Mouse (Mus musculus): ENCODE results near the gene Olfr711.
A peak's percentile ranks its signal among the peaks of the same experiment; 100 is the strongest.
"Not testable (repeated sequence)": the region's sequence is repeated elsewhere in the genome, so short reads cannot be mapped to it uniquely, and the experiment has no call there.

Olfr711 gene

DNA sequence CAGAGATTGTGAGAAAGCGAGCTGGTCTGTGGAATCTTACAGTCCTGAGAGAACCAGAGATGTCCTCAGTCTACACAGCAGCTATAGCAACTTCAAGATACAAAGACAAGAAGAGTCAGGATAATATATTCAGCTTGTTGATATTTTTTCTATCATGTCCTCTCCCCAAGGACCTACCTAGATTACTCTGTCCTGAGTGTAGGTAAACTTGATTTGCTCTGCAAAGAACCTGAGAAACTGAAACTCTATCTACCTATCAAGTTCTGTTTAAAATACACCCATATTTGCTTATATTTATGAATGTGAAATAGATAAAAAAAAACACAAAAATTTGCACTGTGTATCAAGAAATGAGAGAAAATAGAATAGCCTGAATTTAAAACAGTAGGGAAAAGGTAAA, at the start of gene Olfr711:
Olfr711 (minus strand) TSS at position 101 of the 400 bp plus-strand sequence.
- DNase-seq (ENCODE audit: low read depth, low spot score): no peak

DNA sequence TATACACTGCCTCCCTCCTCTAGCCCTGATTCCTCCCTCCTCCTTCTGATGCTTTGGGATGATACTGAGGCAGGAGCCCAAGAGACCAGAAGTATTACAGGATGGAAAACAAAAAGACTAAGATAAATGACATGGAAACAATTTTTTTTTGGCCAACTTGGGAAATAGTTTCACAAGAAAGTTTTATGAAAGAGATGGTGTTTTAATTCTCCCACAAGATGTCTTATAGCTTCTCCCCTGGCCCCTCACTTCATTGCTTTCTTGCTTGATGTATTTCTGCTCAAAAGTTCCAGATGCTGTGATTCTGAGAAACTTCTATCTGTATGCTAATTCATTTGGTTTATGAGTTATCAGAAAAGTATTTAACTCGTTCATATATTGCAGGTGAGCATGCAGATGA, 30.7 kb upstream of the Olfr711 start, which contains the start of gene Olfr2:
Olfr2 (minus strand) TSS at position 101 of the 400 bp plus-strand sequence.
- no peak for DNase-seq (ENCODE audit: low read depth, low spot score)

GRCm38 (mm10) chr7:107004169-107004568, 28.9 kb upstream of the Olfr711 start:
- no peak for DNase-seq (ENCODE audit: low read depth, low spot score)

DNA sequence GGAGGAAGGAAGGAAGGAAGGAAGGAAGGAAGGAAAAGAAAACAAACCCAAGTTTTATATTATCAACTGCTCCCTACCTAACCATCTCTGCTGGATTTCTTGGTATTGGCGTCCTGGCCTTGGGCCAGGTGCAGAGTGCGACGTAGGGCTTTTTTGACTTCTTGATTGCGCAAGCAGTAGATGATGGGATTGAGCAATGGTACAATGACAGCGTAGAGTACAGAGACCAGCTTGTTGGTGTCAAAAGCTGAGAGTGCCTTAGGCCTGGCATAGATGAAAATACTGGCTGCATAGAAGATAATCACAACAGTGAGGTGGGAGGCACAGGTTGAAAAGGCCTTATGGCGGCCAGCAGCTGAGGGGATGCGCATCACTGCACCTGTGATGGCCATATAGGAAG, 25.5 kb upstream of the Olfr711 start:
- no peak for DNase-seq (ENCODE audit: low read depth, low spot score)

- no peak for DNase-seq (ENCODE audit: low read depth, low spot score)
These were observed 10.0 kb upstream of the Olfr711 start for GRCm38 (mm10) chr7:106985236-106985635.

- peak; percentile 20 for DNase-seq (ENCODE audit: low read depth, low spot score)
These were observed 7.8 kb downstream of the Olfr711 start for GRCm38 (mm10) chr7:106967503-106967902.

DNA sequence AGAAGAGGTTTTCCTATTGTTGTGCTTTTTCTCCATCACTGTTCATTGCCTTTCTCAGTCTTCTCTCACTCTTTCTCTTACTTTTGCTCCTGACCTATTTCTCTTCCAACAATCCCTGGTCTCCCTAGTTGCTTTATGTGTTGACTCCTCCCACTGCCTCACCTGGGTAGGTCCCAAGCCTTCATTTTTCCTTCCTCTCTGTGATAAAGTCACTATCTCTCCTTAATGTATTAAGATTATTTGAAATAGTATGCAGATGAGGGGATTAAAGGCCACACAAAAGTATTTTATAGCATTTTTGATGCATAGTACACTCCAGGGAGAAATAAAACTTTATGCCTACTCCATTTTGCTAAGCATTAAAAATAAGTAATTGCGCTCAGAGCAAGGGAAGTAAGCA, 11.4 kb downstream of the Olfr711 start, which contains the start of gene Olfr6:
Olfr6 (minus strand) TSS at position 101 of the 400 bp plus-strand sequence.
- no peak for DNase-seq (ENCODE audit: low read depth, low spot score)

- no peak for DNase-seq (ENCODE audit: low read depth, low spot score)
These were observed 27.0 kb downstream of the Olfr711 start, which contains the start of gene Olfr710 for GRCm38 (mm10) chr7:106948212-106948611. Gene Olfr710 (minus strand): TSS chr7:106948312.

DNA sequence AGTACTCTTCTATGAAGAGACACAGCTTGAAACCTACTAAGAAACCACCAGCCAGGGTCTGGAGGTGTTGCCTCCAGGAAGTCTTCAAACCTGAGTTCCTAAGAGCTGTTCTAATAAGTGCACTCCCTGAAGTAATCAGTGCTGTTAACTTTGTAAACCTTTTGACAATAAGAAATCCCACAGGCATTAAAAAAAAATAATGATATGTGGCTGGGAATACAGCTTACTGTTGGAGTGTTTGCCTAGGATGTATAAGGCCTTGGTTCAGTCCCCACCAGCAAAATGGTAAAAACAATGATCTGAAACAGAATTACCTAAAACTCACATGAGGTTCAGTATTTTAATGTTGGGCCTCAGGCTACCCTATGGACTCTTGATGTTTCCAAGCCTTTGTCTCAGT, 43.1 kb downstream of the Olfr711 start, which contains the start of gene Olfr709-ps1:
Olfr709-ps1 (minus strand) TSS at position 101 of the 400 bp plus-strand sequence.
- no peak for DNase-seq (ENCODE audit: low read depth, low spot score)

DNA sequence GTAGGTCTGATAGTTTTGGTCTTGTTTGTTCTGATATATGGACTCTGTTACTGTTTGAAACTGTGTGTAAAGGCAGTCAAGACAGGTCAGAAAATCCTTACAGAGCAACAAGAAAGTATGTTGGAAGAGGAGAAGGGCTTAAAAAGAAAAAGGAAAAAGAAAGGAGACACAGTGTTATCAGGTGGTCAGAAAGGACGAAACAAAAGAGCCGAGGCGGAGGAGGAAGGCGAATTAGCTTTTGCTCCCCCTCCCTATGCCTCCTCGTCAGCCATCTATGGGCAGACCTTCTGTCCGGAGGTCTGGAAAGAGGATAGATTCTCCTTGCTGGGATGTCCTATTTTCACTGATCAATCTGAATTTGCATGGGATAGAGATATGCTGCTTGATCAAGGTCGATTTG, 54.3 kb downstream of the Olfr711 start:
- not testable (repeated sequence) for DNase-seq (ENCODE audit: low read depth, low spot score)
